Mouse (Mus musculus): ENCODE measurements around the gene Slc8b1. TPM values are rescaled to one million over a fixed set of nuclear protein-coding genes. Genes with fewer than 3 reads are reported as not detected.

Gene Slc8b1
- total and polyA plus RNA-seq, 3 experiments = 3.2 to 5.8 (median 5.1) TPM

DNA sequence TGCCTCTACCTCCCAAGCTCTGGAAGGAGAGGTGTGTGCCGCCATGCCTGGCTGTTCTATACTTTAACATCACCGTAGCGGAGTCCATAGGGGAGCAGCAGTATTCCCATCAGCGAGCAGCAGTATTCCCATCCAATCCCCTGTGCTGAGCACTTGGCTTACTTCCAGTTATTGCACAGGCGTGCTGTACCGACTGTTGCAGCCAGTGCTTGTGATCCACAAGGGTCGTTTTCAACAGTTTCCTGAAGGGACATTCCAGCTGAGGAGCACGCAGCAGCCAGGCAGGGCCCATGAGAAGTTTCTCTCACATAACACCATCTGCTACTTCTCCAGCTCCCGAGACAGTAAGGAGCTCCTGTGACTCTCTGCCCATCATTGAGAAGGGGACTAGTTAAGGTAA lies 4.5 kb upstream of the Slc8b1 start:
- no peak for TF ChIP-seq MXI1 (IDR thresholded peaks at IDR 0.05; ENCODE audit: low read depth, low read length)
- TF ChIP-seq TBP (conservative IDR thresholded peaks at IDR 0.05; ENCODE audit: low read depth, low read length) = no peak
- no peak for TF ChIP-seq SIN3A (IDR thresholded peaks at IDR 0.05; ENCODE audit: low read length)
- no peak for TF ChIP-seq POLR2AphosphoS2 (IDR thresholded peaks at IDR 0.05; ENCODE audit: low read depth, low read length)
- no peak for TF ChIP-seq RAD21 (IDR thresholded peaks at IDR 0.05; ENCODE audit: low read depth, low read length)
- Histone ChIP-seq H3K9me3 (replicated peaks; ENCODE audit: low read length) (peaks cover 5% of the 10 kb centered on the region), H3K27me3 (replicated peaks) (peaks cover 14% of the 10 kb centered on the region), H3K27ac (ENCODE audit: insufficient read depth, low read depth) (no peak overlapping the region), H3K9ac (ENCODE audit: insufficient read depth, low read depth) (no peak overlapping the region), H3K4me1 (ENCODE audit: control insufficient read depth in 1 of 2, insufficient read depth in 2 of 2) (peaks cover 8 to 36% of the 10 kb centered on the region in 2 experiments; a peak in 3 of 4 replicates), H3K79me2 (replicated peaks; ENCODE audit: control insufficient read depth, extremely low read depth, insufficient read depth, poor library complexity, severe bottlenecking) (peaks cover 7% of the 10 kb centered on the region; the same call in 1 of the 2 replicates), H3K4me3 (replicated peaks in 1 of 3; ENCODE audit: low read depth in 2 of 3, low read length in 2 of 3, poor library complexity in 1 of 3) (no peak overlapping the region), H3K36me3 (replicated peaks in 1 of 2; ENCODE audit: control insufficient read depth in 1 of 2, insufficient read depth in 1 of 2, low read length in 1 of 2) (no peaks in the 10 kb centered on the region), H3K4me2 (ENCODE audit: insufficient read depth, low read depth, poor library complexity, severe bottlenecking) (no peak overlapping the region)
- dilution Hi-C loops (cut with MboI; ENCODE audit: extremely low pct_ligation_motif_present, extremely low pct_unique_long_range_greater_than_20kb, low sequenced_read_pairs) = no loop called here
- in situ Hi-C loops (cut with MboI; ENCODE audit: low pct_ligation_motif_present, low pct_unique_long_range_greater_than_20kb, low sequenced_read_pairs) = loop anchor here (25.0 kb wide), 1 partner anchor 206 kb away; the partner anchor contains the start of gene Dtx1
- DNase-seq (ENCODE audit: extremely low read depth) = no peak

DNA sequence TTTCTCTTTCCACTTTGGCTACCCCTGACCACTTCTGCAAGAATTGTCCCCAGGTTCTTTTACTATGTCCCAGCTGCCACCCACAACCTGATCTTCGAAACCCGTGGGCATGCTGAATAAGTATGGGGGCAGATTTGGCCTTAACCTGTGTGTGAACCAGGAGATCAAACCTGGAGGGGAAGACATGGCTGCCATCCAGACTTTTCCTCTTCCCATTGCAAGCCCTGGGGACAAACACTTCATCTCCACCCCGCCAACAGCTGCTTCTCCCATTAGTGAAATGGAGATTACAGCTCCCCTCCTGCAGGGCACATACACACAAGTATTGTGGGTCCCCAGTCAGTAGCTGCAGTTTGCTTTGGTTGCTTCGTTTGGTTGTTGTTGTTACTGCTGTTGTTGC lies 3.7 kb upstream of the Slc8b1 start:
- Histone ChIP-seq H3K9ac (ENCODE audit: insufficient read depth, low read depth) (no peak overlapping the region), H3K9me3 (replicated peaks; ENCODE audit: low read length) (peaks cover 5% of the 10 kb centered on the region), H3K4me3 (replicated peaks in 1 of 3; ENCODE audit: low read depth in 2 of 3, low read length in 2 of 3, poor library complexity in 1 of 3) (no peak overlapping the region), H3K79me2 (replicated peaks; ENCODE audit: control insufficient read depth, extremely low read depth, insufficient read depth, poor library complexity, severe bottlenecking) (0 out of 2 replicates have a peak, but pooled peaks cover 4% of the 10 kb centered on the region), H3K4me2 (ENCODE audit: insufficient read depth, low read depth, poor library complexity, severe bottlenecking) (no peak overlapping the region), H3K4me1 (ENCODE audit: control insufficient read depth in 1 of 2, insufficient read depth in 2 of 2) (peaks cover 9 to 41% of the 10 kb centered on the region in 2 experiments; a peak in 3 of 4 replicates), H3K27me3 (replicated peaks) (peaks cover 14% of the 10 kb centered on the region), H3K36me3 (replicated peaks in 1 of 2; ENCODE audit: control insufficient read depth in 1 of 2, insufficient read depth in 1 of 2, low read length in 1 of 2) (no peaks in the 10 kb centered on the region), H3K27ac (ENCODE audit: insufficient read depth, low read depth) (no peak overlapping the region)
- dilution Hi-C loops (cut with MboI; ENCODE audit: extremely low pct_ligation_motif_present, extremely low pct_unique_long_range_greater_than_20kb, low sequenced_read_pairs) (no loop called here), in situ Hi-C loops (cut with MboI; ENCODE audit: low pct_ligation_motif_present, low pct_unique_long_range_greater_than_20kb, low sequenced_read_pairs) (loop anchor here (25.0 kb wide), 1 partner anchor 205 kb away; the partner anchor contains the start of gene Dtx1)
- TF ChIP-seq RCOR1 (conservative IDR thresholded peaks at IDR 0.05; ENCODE audit: low read depth, low read length) (no peak), ZMIZ1 (IDR thresholded peaks at IDR 0.05; ENCODE audit: low read depth, low read length) (no peak)
- no peak for DNase-seq (ENCODE audit: extremely low read depth)

GRCm38 (mm10) chr5:120511643-120512220 lies 764 bp downstream of the Slc8b1 start:
- peaks cover 15 to 64% of the 10 kb centered on the region in 2 experiments for H3K4me1 ChIP-seq (ENCODE audit: control insufficient read depth in 1 of 2, insufficient read depth in 2 of 2)
- H3K9me3 ChIP-seq (replicated peaks; ENCODE audit: low read length) = peaks cover 5% of the 10 kb centered on the region
- peak overlapping the region; percentile 66 to 73 (median 72) for H3K4me3 ChIP-seq (replicated peaks in 1 of 3; ENCODE audit: low read depth in 2 of 3, low read length in 2 of 3, poor library complexity in 1 of 3)
- peaks cover 0 to 16% of the 10 kb centered on the region in 2 experiments for H3K36me3 ChIP-seq (replicated peaks in 1 of 2; ENCODE audit: control insufficient read depth in 1 of 2, insufficient read depth in 1 of 2, low read length in 1 of 2)
- peaks cover 5% of the 10 kb centered on the region for H3K27me3 ChIP-seq (replicated peaks)
- H3K4me2 ChIP-seq (ENCODE audit: insufficient read depth, low read depth, poor library complexity, severe bottlenecking) = peak overlapping the region; percentile 84
- no peak for DNase-seq (ENCODE audit: extremely low read depth)
- no peaks in the 10 kb centered on the region for H3K79me2 ChIP-seq (replicated peaks; ENCODE audit: control insufficient read depth, extremely low read depth, insufficient read depth, poor library complexity, severe bottlenecking)
- H3K27ac ChIP-seq (ENCODE audit: insufficient read depth, low read depth) = no peak overlapping the region
- TF ChIP-seq MEF2A (IDR thresholded peaks at IDR 0.05; ENCODE audit: borderline replicate concordance, low read depth, low read length) = no peak
- TF ChIP-seq JUND (conservative IDR thresholded peaks at IDR 0.05; ENCODE audit: low read depth, low read length) = no peak
- no peak for TF ChIP-seq E2F4 (IDR thresholded peaks at IDR 0.05; ENCODE audit: insufficient replicate concordance, low read depth, low read length)
- no peak; the same call in 1 of the 2 replicates for TF ChIP-seq ELF1 (IDR thresholded peaks at IDR 0.05; ENCODE audit: low read depth, low read length)
- TF ChIP-seq SMC3 (IDR thresholded peaks at IDR 0.05; ENCODE audit: low read depth, low read length) = no peak
- no peak for TF ChIP-seq MXI1 (IDR thresholded peaks at IDR 0.05; ENCODE audit: low read depth, low read length)
- TF ChIP-seq CHD1 (IDR thresholded peaks at IDR 0.05; ENCODE audit: low read depth, low read length) = no peak
- TF ChIP-seq MAFK (IDR thresholded peaks at IDR 0.05; ENCODE audit: insufficient replicate concordance, low read length) = no peak
- no peak for TF ChIP-seq EP300 (IDR thresholded peaks at IDR 0.05; ENCODE audit: low read length)
- TF ChIP-seq RAD21 (IDR thresholded peaks at IDR 0.05; ENCODE audit: low read depth, low read length) = no peak
- no peak for TF ChIP-seq MAZ (IDR thresholded peaks at IDR 0.05; ENCODE audit: low read depth, low read length)
- no peak for TF ChIP-seq MAX (IDR thresholded peaks at IDR 0.05; ENCODE audit: low read length)
- TF ChIP-seq USF2 (conservative IDR thresholded peaks at IDR 0.05; ENCODE audit: low read depth, low read length) = no peak
- TF ChIP-seq PAX5 (IDR thresholded peaks at IDR 0.05; ENCODE audit: low read length) = no peak
- peak overlapping the region; percentile 51 for H3K9ac ChIP-seq (ENCODE audit: insufficient read depth, low read depth)
- dilution Hi-C loops (cut with MboI; ENCODE audit: extremely low pct_ligation_motif_present, extremely low pct_unique_long_range_greater_than_20kb, low sequenced_read_pairs) = no loop called here
- in situ Hi-C loops (cut with MboI; ENCODE audit: low pct_ligation_motif_present, low pct_unique_long_range_greater_than_20kb, low sequenced_read_pairs) = loop anchor here (25.0 kb wide), 1 partner anchor 201 kb away; the partner anchor contains the start of gene Dtx1
